Mouse (Mus musculus): ENCODE data around the gene Amt.

Amt gene

DNA sequence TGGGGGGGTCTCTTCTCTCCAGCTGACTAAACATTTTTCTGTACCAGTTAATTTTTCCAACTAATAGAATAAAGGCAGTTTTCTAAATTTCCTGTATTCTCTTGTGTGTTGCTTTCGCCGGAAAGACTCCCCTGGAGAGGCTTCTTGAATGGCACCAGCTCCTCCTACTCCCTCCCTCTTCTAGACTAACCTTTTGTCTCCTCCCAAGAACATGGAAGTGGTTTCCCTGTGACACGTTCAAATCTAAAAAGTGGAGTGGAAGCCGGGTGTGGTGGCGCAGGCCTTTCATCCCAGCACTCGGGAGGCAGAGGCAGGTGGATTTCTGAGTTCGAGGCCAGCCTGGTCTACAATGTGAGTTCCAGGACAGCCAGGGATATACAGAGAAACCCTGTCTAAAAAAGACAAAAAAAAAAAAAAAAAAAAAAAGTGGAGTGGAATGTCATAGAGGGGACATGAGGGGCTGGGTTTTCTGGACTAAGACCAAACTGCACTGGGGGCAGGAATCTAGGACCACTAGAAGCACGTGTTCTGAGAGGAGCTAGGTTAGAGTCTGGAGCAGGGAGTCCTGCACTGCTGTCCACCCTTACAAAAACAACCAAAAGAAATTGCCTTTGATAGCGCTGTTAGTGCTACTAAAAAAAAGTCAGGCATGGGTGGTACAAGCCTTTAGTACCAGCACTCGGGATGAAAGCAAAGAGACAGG, 41.3 kb downstream of the Amt start:
- in situ Hi-C loops (cut with MboI, MseI), result no loop called here

DNA sequence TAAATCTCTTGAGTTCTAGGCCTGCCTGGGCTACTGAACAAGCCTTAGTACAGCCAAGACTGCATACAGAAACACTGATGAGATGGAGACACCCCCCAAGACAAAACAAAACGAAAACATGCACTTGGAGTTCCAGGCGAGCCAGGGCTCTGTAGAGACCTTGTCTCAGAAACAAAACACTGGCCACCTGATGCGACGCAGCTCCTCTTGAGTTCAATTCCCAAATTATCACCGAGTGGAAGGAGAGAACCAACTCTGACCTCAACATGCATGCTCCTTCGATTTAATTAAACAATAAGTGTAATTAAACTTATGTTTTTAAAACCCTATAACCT, 41.9 kb downstream of the Amt start:
- in situ Hi-C loops (cut with MboI, MseI), result no loop called here

DNA sequence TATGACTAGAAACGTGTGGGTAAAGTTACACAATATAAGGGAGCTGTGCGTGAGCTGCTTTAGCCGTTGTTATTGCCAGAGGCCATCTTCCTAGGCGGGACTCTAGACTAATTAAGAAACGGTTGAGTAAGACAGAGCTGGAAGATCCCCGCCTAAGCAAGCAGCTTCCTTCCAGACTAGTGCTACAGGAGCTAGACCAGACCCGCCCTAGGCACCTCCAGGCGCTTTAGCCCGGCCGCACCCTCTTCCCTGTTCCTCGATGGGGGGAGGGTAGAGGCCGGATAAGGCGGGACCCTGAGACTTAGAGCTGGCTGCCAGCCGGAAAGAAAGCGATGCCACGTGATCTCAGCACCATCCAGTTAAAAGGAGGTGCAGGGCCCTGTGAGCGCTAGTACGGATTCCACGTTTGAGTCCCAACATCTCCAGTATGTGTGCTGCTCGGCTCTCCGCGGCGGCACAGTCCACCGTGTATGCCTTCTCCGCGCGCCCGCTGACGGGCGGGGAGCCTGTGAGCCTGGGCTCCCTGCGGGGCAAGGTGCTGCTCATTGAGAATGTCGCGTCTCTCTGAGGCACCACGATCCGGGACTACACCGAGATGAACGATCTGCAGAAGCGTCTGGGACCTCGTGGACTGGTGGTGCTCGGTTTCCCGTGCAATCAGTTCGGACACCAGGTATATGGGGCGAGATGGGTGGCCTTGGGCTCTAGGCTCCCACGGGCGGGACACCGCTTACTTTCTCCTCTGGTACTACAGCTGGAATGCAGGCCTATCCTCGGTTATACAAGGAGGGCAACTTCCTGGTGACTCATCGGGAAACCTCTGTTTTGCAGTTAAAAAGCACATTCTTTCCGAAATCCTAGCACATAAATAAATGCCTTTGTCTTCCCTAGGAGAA, 42.5 kb downstream of the Amt start, which contains the start of gene Gpx1:
Gene Gpx1 (plus strand): TSS at position 18 of the 896 bp plus-strand sequence.
- in situ Hi-C loops (cut with MboI, MseI), result no loop called here

DNA sequence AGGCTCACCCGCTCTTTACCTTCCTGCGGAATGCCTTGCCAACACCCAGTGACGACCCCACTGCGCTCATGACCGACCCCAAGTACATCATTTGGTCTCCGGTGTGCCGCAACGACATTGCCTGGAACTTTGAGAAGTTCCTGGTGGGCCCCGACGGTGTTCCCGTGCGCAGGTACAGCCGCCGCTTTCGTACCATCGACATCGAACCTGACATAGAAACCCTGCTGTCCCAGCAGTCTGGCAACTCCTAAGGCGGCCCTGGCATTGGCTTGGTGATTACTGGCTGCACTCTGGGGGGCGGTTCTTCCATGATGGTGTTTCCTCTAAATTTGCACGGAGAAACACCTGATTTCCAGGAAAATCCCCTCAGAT, 43.2 kb downstream of the Amt start:
- in situ Hi-C loops (cut with MboI, MseI), result no loop called here

DNA sequence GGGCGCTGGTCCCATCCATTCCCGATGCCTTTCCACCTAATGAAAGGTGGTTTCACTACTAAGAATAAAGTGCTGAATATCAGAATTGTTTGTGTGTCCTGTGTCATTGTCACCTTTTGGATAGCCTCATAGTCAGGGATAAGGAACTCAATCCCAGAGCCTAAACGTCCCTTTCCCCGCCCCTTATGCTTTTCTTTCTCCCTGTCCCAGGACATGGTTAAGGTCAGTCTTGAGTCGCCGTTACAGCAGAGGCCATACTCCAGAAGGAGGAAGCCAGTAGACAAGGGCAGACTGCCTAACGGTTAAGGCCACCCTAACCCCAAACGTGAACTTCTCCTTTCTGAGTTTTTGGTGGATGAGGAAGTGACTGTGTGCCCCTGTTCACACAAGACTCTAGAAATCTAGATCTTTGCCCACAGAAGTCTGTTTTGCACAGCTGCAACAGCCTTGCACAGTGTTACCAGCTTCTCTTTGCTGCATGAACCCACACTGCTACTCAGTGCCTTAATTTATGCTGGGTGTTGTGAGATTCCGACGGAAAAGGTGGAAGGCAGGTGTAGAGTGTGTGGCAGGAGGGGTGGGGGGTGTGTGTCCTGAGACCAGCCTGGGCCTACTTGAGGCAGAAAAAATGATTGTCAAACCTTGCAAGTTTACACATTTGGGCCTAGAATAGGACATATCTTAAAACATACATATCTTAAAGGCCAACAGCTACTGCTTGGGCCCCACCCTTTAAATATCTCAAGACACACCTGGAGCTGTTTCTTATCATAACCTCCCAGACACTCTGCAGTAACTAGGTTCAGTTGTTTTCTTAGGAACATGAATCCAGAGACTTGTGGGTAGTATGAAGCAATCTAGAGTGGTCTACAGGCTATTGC, 43.8 kb downstream of the Amt start:
- in situ Hi-C loops (cut with MboI, MseI), result no loop called here

DNA sequence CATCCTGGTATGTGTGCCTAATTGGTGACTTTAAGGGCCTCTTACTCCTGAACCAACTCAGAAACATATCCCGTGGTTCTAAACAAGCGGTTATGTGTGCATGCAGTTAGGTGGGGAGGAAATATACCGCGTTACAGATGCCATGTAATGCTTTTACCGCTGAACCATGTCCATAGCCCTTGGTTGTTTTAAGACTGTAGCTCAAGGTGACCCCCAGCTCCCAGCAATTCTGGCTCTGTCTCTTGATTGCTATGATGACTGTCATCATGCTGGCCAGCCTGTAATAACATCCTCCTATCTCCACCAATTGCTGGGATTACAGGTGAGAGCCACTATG, 44.5 kb downstream of the Amt start:
- in situ Hi-C loops (cut with MboI, MseI), result no loop called here

DNA sequence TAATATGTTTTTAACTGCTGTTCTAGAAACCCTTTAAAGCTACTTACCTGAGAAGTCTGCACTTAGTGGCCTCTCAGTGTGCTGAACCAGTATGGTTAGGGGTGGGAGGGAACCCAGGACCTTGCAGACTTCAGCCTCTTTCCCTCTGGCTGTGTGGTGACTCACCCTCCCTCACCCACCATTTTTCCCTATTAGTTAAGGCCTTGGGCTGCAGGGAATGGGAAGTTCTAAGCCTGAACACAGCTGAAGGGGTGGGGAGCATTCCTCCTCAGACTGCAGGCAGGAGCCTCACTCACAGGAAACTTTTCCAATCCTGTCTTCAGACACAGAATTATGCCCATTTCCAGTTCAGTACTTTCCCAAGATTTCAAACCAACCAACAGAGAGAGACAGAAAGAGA, 45.1 kb downstream of the Amt start:
- in situ Hi-C loops (cut with MboI, MseI), result no loop called here

DNA sequence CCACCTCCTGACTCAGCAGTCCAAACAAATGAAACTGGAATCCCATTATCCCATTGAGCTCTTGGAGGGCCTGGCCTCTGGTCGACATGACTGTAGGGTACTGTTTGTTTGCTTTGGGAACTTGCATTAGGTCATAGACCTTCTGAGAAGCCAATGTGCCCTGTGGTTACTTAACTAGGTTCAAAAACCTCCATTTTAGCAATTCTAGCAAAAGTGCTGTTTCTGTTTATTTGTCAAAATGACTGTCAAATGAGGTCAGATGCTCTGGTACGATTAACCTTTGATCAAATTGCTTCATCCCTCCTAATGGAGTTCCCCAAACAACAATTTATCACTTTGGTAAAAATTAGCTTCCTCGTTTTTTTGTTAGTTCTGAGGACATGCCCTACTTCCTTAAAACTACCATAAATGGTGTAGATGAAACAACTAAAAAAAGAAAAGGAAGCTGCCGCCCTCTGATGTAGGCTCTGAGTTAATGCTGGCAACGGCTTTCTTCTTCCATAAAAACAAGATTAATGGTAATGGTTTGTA, 45.7 kb downstream of the Amt start:
- in situ Hi-C loops (cut with MboI, MseI), result no loop called here

DNA sequence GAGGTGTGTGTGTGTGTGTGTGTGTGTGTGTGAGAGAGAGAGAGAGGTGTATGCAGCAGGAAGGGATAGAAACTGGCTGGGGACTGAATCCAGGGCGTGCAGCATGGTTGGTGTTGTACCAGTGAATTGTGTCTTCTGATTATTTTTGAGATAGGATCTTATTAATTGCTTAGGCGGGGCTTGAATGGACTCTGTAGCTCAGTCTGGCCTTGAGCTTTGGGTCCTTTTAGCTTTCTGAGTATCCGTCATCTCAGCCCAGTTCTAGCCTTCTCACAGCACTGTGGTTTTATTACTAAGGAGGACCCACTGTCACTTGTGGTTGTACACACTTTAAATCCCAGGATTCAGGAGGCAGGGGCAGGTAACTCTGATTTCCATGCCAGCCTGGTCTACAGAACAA, 46.7 kb downstream of the Amt start:
- in situ Hi-C loops (cut with MboI, MseI), result no loop called here

DNA sequence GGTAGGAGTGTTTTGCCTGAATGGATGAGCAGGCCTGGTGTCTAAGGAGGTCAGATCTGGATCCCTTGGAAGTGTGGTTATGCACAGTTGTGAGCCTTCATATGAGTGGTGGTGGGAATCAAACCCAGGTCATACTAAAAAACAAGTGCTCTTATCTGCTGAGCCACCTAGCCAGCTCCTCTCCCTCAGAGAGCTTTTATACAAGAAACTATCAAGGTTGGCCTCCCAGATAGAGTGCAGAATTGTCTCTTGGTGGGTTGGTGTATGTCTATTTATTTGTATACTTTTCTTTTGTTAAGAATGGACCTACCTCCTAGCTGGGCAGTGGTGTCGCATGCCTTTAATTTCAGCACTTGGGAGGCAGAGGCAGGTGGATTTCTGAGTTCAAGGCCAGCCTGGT, 47.2 kb downstream of the Amt start:
- in situ Hi-C loops (cut with MboI, MseI), result no loop called here

DNA sequence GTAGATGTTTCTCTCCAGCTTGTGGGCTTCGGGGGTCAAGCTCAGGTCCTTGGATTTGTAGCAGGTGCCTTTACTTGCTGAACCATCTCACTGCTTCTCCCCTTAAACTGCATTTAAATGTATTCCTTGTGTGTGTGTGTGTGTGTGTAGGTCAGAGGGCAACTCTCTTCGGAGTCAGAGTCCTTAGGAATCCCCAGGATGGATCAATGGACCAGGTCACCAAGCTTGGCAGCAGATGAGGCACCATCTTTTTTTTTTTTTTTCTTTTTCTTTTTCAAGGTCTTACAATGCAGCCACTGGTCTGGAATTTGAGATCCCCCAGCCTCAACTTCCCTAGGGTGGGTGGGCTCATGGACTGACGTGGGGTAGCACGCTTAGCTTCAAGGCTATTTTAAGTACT, 47.8 kb downstream of the Amt start:
- in situ Hi-C loops (cut with MboI, MseI), result no loop called here

DNA sequence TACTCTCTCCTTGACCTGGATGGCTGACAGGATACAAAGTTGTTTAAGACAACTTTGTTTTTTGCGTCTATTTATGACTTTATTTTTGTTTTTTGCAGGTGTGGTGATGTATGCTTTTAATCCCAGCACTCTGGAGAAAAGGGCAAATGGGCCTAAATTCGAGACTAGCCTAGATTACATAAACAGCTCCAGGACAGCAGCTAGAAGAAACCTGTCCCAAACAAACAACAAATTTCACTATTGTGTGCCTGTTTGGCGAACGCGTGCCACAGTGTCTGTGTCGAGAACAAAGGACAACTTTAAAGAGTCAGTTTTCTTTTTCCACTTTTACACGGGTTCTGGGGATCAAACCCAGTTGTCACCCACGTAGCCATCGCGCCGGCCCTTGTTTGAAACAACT, 50.4 kb downstream of the Amt start:
- in situ Hi-C loops (cut with MboI, MseI), result loop anchor here (5.0 kb wide), 1 partner anchor 45 kb away; no protein-coding TSS in a partner anchor

DNA sequence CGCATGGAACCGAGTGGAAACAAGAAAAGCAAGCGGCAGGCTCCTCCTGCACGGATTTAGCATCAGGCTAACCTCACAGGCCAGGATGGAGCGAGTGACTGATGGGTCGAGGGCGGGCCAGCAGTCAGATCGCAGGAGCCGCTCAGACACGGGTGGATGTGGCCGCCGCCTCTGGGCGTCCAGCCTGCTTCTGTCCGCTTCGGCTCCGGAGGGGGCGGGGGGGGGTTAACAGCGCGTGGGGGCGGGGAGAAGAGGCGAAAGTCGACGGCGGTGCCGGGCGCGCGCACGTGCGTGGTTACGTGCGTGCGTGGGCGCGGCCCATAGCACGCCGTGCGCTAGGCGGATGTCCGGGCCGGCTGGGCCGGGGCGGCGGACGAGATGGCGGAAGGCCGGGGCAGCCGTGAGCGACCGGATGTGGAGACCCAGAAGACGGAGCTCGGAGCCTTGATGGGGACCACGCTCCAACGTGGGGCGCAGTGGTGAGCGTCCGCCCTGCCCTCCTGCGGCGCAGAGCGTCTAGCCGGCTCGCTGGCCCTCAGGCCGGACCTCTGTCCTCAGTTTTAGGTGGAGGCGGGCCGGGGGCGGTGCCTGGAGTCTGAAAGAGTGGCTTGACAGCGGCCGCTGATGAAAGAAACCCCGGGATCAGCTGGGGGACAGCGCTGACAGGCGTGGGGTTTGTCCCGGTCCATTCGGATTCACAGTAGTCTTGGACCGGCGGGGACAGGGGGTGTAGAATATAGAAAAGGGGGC, 51.1 kb downstream of the Amt start, which contains the start of gene Usp4:
Gene Usp4 (plus strand): TSS at position 314 of the 750 bp plus-strand sequence.
- in situ Hi-C loops (cut with MboI, MseI), result loop anchor here (5.0 kb wide), 1 partner anchor 45 kb away; no protein-coding TSS in a partner anchor

DNA sequence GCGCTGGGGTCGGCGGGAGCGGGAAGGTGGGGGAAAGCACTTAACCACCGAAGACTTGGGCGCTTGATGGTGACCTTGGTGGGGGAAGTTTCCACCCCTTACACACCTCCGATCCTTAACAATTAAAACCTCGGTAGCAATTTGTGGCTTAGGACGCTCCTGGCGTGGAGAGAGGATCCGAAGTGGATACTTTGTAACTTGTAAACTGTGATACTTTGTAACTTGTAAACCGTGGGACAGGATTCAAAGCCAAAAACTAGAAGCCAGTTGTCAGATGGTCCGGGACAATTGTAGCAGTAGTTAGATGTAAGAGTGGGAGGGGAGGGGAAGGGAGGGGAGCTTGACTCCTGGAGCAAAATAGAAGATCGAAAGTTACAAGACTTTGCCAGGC, 51.6 kb downstream of the Amt start:
- in situ Hi-C loops (cut with MboI, MseI), result loop anchor here (5.0 kb wide), 1 partner anchor 46 kb away; no protein-coding TSS in a partner anchor

DNA sequence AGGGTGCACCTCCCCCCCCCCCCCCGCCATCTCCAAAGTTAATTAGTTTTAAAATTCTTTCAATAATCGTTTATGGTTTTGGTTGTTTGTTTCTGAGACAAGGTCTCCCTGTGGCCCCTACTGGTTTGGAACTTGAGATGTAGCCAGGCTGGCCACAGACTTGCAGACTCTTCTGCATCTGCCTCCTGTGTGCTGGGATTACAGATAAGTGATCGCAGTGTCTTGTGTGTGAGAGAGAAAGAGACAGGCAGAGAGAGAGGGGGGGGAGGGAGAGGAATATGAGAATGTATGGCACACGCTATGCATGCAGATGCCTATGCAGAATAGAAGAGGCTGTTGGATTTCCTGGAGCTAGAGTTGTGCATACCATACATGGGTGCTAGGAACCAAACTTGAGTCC, 53.1 kb downstream of the Amt start:
- in situ Hi-C loops (cut with MboI, MseI), result loop anchor here (5.0 to 25.0 kb wide), 2 partner anchors 47 to 1487 kb away; no protein-coding TSS in a partner anchor

All from T-helper 2 cell (primary cell).